Mouse (Mus musculus): ENCODE measurements at regions not wholly inside any gene's neighbourhood (a gene's known extent, or its start where the extent isn't known, plus 50 kb on each side); places are given as distances from the start of the nearest gene placed in this dataset.

- DNase-seq (ENCODE audit: low read depth, low spot score) (no peak), ATAC-seq (no peak)
- ChIA-PET CTCF (no interaction called here), POLR2A (no interaction called here)
- H3K27me3 ChIP-seq, result no peaks in the 10 kb centered on the region
- TF ChIP-seq CTCF (IDR thresholded peaks at IDR 0.05), result no peak
- in situ Hi-C loops (cut with MboI; ENCODE audit: low pct_unique_long_range_greater_than_20kb), result no loop called here
These were observed 261.1 kb upstream of the Srrm4 start for GRCm38 (mm10) chr5:116852691-116853090.

- no peak for DNase-seq (ENCODE audit: low read depth, low spot score)
- in situ Hi-C loops (cut with MboI; ENCODE audit: low pct_unique_long_range_greater_than_20kb), result no loop called here
- ChIA-PET CTCF (no interaction called here), POLR2A (interaction anchor here (0.6 kb wide), 1 partner anchor 28 kb away, joined by 3 read pairs; no protein-coding TSS in a partner anchor)
- ATAC-seq, result no peak
- no peak for TF ChIP-seq CTCF (IDR thresholded peaks at IDR 0.05)
- H3K27me3 ChIP-seq, result no peaks in the 10 kb centered on the region
These were observed 240.3 kb upstream of the Srrm4 start for GRCm38 (mm10) chr5:116831874-116832273.

GRCm38 (mm10) chr5:116829771-116830170 lies 238.2 kb upstream of the Srrm4 start:
- DNase-seq (ENCODE audit: low read depth, low spot score), result no peak
- ChIA-PET CTCF (no interaction called here), POLR2A (no interaction called here)
- no peaks in the 10 kb centered on the region for H3K27me3 ChIP-seq
- TF ChIP-seq CTCF (IDR thresholded peaks at IDR 0.05), result no peak
- no peak for ATAC-seq
- in situ Hi-C loops (cut with MboI; ENCODE audit: low pct_unique_long_range_greater_than_20kb), result no loop called here

- ATAC-seq (no peak), DNase-seq (ENCODE audit: low read depth, low spot score) (no peak)
- in situ Hi-C loops (cut with MboI; ENCODE audit: low pct_unique_long_range_greater_than_20kb), result no loop called here
- no peaks in the 10 kb centered on the region for H3K27me3 ChIP-seq
- TF ChIP-seq CTCF (IDR thresholded peaks at IDR 0.05), result no peak
- ChIA-PET POLR2A (no interaction called here), CTCF (no interaction called here)
These were observed 231.6 kb upstream of the Srrm4 start for GRCm38 (mm10) chr5:116823260-116823659.

GRCm38 (mm10) chr5:116822141-116822540 lies 230.5 kb upstream of the Srrm4 start:
- CTCF ChIA-PET, result no interaction called here
- no peaks in the 10 kb centered on the region for H3K27me3 ChIP-seq
- POLR2A ChIA-PET, result no interaction called here
- in situ Hi-C loops (cut with MboI; ENCODE audit: low pct_unique_long_range_greater_than_20kb), result no loop called here
- ATAC-seq (no peak), DNase-seq (ENCODE audit: low read depth, low spot score) (no peak)
- TF ChIP-seq CTCF (IDR thresholded peaks at IDR 0.05), result no peak

GRCm38 (mm10) chr5:116809799-116810198 lies 218.2 kb upstream of the Srrm4 start:
- in situ Hi-C loops (cut with MboI; ENCODE audit: low pct_unique_long_range_greater_than_20kb), result no loop called here
- DNase-seq (ENCODE audit: low read depth, low spot score) (no peak), ATAC-seq (no peak)
- POLR2A ChIA-PET, result no interaction called here
- no peak for TF ChIP-seq CTCF (IDR thresholded peaks at IDR 0.05)
- H3K27me3 ChIP-seq, result no peaks in the 10 kb centered on the region
- CTCF ChIA-PET, result no interaction called here

GRCm38 (mm10) chr5:116809001-116809759 lies 217.6 kb upstream of the Srrm4 start:
- ATAC-seq (no peak), DNase-seq (ENCODE audit: low read depth, low spot score) (no peak)
- CTCF ChIA-PET, result no interaction called here
- no peaks in the 10 kb centered on the region for H3K27me3 ChIP-seq
- POLR2A ChIA-PET, result no interaction called here
- in situ Hi-C loops (cut with MboI; ENCODE audit: low pct_unique_long_range_greater_than_20kb), result no loop called here
- TF ChIP-seq CTCF (IDR thresholded peaks at IDR 0.05), result no peak

GRCm38 (mm10) chr5:116797460-116797859 lies 205.8 kb upstream of the Srrm4 start:
- POLR2A ChIA-PET, result no interaction called here
- in situ Hi-C loops (cut with MboI; ENCODE audit: low pct_unique_long_range_greater_than_20kb), result no loop called here
- CTCF ChIA-PET, result no interaction called here
- H3K27me3 ChIP-seq, result no peaks in the 10 kb centered on the region
- no peak for TF ChIP-seq CTCF (IDR thresholded peaks at IDR 0.05)
- DNase-seq (ENCODE audit: low read depth, low spot score), result no peak
- ATAC-seq, result no peak

GRCm38 (mm10) chr5:116795169-116795568 lies 203.6 kb upstream of the Srrm4 start:
- no peak for TF ChIP-seq CTCF (IDR thresholded peaks at IDR 0.05)
- ATAC-seq (no peak), DNase-seq (ENCODE audit: low read depth, low spot score) (no peak)
- H3K27me3 ChIP-seq, result no peaks in the 10 kb centered on the region
- ChIA-PET POLR2A (no interaction called here), CTCF (no interaction called here)
- in situ Hi-C loops (cut with MboI; ENCODE audit: low pct_unique_long_range_greater_than_20kb), result no loop called here

- in situ Hi-C loops (cut with MboI; ENCODE audit: low pct_unique_long_range_greater_than_20kb), result no loop called here
- ChIA-PET CTCF (no interaction called here), POLR2A (no interaction called here)
- no peak for TF ChIP-seq CTCF (IDR thresholded peaks at IDR 0.05)
- no peaks in the 10 kb centered on the region for H3K27me3 ChIP-seq
- ATAC-seq (no peak), DNase-seq (ENCODE audit: low read depth, low spot score) (no peak)
These were observed 198.8 kb upstream of the Srrm4 start for GRCm38 (mm10) chr5:116790419-116790818.

GRCm38 (mm10) chr5:116789859-116790258 lies 198.2 kb upstream of the Srrm4 start:
- in situ Hi-C loops (cut with MboI; ENCODE audit: low pct_unique_long_range_greater_than_20kb), result no loop called here
- ATAC-seq (no peak), DNase-seq (ENCODE audit: low read depth, low spot score) (no peak)
- ChIA-PET CTCF (interaction anchor here (1.6 kb wide), 1 partner anchor 15 kb away, joined by 4 read pairs; no protein-coding TSS in a partner anchor), POLR2A (no interaction called here)
- no peak for TF ChIP-seq CTCF (IDR thresholded peaks at IDR 0.05)
- H3K27me3 ChIP-seq, result no peaks in the 10 kb centered on the region

- peak; percentile 16 for TF ChIP-seq CTCF (IDR thresholded peaks at IDR 0.05)
These were observed 184.8 kb upstream of the Srrm4 start for GRCm38 (mm10) chr5:116776450-116776849.

More at GRCm38 (mm10) chr5:116776450-116776849, 184.8 kb upstream of the Srrm4 start:
- no peak for ATAC-seq
- in situ Hi-C loops (cut with MboI; ENCODE audit: low pct_unique_long_range_greater_than_20kb), result no loop called here
- no peak for DNase-seq (ENCODE audit: low read depth, low spot score)
- CTCF ChIA-PET, result no interaction called here
- POLR2A ChIA-PET, result no interaction called here
- H3K27me3 ChIP-seq, result no peaks in the 10 kb centered on the region

Data from Patski (cell line).